Mouse (Mus musculus): ENCODE results near the gene Ermn.
A peak's percentile ranks its signal among the peaks of the same experiment; 100 is the strongest.

The Ermn gene

DNA sequence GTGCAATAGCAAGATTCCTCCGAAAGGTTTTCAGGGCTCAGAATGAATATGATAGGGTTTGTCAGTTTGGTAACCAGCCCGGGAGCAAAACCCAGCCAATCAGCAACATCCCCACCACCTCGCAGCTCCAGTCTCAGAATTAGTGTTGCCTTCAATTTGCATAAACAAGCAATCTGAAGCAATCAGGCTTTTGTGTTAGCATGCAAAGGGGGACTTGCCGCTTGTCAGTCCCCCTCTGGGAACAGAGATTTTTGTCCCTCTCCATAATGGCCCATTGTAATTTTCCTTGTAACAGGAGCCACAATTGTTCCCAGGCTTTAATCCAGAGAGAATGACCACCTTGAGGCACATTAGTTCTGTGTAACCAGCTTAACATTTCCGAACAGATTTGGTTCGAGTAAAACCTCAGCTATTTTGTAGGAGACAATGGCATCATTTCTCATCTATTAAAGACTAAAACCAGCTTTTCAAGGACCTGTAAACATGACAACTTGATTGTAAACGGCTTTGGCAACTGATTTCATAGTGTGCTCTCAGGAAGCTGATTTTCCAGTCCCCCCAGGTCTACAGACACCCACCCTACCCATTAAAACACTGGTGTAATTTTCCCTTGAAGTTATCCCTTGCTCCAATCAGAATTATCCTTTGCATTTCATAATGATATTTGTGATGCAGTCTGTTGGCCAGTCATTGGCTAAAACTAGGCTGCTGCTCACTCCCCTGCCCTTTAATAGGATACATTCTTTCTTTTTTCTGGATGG lies at the start of gene Ermn:
Gene Ermn, minus strand, starts transcription at position 44 of the 761 bp plus-strand sequence.
- DNase-seq: no peak

DNA sequence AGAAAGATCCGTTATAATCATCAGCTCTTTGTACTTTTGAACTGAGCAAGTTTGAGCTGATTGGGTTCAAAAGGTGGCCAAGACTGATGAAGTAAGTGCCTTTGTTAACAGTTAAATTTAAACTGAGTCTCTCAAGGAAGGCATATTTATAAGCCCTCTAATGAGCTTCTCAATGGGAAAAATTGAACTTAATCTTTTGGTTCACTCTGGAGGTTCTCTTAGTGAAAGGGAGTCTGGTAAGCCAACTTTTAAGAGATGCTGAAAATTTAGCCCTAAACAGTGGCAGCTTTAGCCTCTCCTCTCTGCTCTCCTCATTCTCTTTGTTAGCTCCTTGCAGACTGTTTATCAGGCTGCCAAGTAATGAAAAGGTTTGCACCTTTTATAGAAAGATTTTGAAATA lies 42.2 kb upstream of the Ermn start:
- DNase-seq: no peak

- no peak for DNase-seq
Measured at GRCm38 (mm10) chr2:58086420-58086819, 33.8 kb upstream of the Ermn start.

GRCm38 (mm10) chr2:58079849-58080248 lies 27.2 kb upstream of the Ermn start:
- DNase-seq: no peak

DNA sequence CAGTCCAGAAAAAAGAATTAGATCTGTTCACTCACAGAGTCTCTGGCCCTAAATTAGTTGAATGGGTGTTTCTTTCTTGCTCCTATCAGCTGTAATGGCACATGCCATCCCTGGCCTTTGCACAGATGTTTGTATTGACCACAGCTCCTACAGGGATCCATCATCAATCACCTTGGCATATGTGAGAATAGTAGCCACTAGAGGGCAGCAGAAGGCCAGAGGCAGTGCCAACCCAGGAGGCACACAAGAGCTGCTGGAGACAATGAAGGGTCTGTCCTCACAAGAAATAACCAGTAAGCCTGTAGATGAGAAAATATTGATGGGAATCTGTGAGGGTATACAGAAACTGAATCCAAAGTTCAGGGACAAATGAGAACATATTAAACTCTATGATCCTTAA lies 2.7 kb upstream of the Ermn start:
- DNase-seq: peak; percentile 29 to 57

GRCm38 (mm10) chr2:58041867-58042266 lies 10.8 kb downstream of the Ermn start:
- no peak for DNase-seq

GRCm38 (mm10) chr2:58036926-58037325 lies 15.7 kb downstream of the Ermn start:
- no peak for DNase-seq

- DNase-seq: no peak
Measured at GRCm38 (mm10) chr2:58035635-58036034, 17.0 kb downstream of the Ermn start.

- DNase-seq: no peak
Measured at GRCm38 (mm10) chr2:58031431-58031830, 21.2 kb downstream of the Ermn start.

- peak in 1 of 2 experiments; percentile 1 for DNase-seq
Measured at GRCm38 (mm10) chr2:58029404-58029803, 23.3 kb downstream of the Ermn start.

DNA sequence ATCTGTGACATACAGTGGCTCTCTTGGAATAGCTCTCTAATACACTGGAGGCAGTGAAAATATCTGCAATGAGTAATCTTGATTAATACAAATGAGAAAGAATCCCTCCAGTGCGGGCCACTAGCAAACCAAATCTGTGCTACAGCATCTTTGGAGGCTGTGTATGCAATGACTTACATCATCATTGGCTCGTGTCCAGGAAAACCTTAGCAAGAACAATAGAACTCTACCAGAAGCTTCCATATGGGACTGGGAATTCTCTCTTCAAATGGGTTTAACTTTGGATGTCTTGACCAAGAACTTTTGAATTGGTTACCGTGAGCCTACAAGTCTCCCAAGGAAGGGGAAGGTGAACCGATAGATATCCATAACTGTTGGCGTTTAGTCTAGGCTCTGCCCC lies 25.9 kb downstream of the Ermn start:
- DNase-seq: no peak

GRCm38 (mm10) chr2:58023556-58023955 lies 29.1 kb downstream of the Ermn start:
- DNase-seq: no peak

DNA sequence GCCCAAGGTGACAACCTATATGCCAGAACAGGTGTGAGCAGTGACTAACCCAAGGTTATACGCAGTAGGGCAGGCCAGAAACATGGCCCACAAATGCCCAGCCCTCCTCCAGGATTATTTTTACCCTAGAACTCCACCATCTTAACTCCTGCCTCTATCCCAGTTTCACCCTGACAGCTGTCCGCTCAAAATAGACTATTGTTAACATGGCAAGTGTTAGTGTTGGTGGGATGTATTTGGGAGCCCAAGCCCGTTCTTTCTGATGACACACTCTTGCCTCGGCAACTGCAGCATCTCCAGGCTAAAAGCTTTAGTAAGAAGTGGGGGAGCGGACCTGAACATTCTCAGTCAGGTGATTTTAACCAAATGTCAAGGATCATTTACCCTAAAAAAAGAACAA lies 45.6 kb downstream of the Ermn start:
- DNase-seq: no peak

DNA sequence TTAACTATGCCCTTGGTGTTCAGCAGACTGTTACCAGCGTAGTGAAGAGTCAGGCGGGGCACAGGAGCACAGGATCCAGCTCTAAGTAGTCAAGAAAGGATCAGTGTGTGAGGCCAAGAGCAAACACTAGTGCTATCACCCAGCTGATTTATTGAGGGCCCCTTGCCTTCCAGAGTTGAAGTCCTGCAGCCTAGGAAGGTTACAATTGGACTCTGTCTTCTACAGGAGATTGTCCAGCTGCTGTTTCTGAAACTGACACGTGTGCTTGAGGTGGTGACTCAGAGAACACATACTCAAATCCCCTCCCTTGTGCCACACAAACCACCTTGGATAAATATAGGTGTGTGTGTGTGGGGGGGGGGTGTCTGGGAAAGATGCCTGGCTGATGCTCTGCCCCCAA lies 51.2 kb downstream of the Ermn start:
- no peak for DNase-seq

- DNase-seq: no peak
Measured at GRCm38 (mm10) chr2:57997752-57998430, 54.8 kb downstream of the Ermn start, which contains the start of gene Galnt5. TSS of gene Galnt5 (plus strand) at chr2:57997884.
